Comparison of ENCODE assay signal across 18 mouse cellular contexts in genomic region chr5:24990460-24990859, GRCm38 (mm10).
"Had no signal": no experiment of that assay in that cellular context is flagged by ENCODE, and none has a peak within 500 bp of the region (broad histone marks: within the 10 kb centered on the region; RNA-seq: fewer than 3 reads in every experiment).

No protein-coding gene starts in this region.

- DNase-seq: kidney, postnatal 10 days; kidney, postnatal 4 days; liver; liver, embryonic 13.5 days; liver, postnatal 0 days; lung, postnatal 14 days; retina, postnatal 1 day; right cerebral cortex, postnatal 4 days; spleen, adult 18-20 months; thymus, adult 18-20 months; thymus, postnatal 14 days had no signal

- H3K36me3 ChIP-seq: limb, embryonic 12.5 days; liver, embryonic 13.5 days; lung, embryonic 15.5 days; midbrain, embryonic 15.5 days; neural tube, embryonic 12.5 days had no signal

- H3K9me3 ChIP-seq: limb, embryonic 12.5 days; liver, embryonic 13.5 days; lung, embryonic 15.5 days; megakaryocyte, embryonic 14.5 days; midbrain, embryonic 15.5 days; neural tube, embryonic 12.5 days had no signal

- H3K27me3 ChIP-seq: limb, embryonic 12.5 days; liver, embryonic 13.5 days; lung, embryonic 15.5 days; midbrain, embryonic 15.5 days; neural tube, embryonic 12.5 days had no signal

- H3K27ac ChIP-seq: limb, embryonic 12.5 days; liver, embryonic 13.5 days; lung, embryonic 15.5 days; macrophage; midbrain, embryonic 15.5 days; neural tube, embryonic 12.5 days had no signal

- ATAC-seq: liver, postnatal 0 days; midbrain, embryonic 15.5 days had no signal

- H3K4me1 ChIP-seq: neural tube, embryonic 12.5 days had no signal

- H3K4me3 ChIP-seq: limb, embryonic 12.5 days; liver, embryonic 13.5 days; lung, embryonic 15.5 days; midbrain, embryonic 15.5 days; neural tube, embryonic 12.5 days had no signal

- H3K9ac ChIP-seq: limb, embryonic 12.5 days; liver, embryonic 13.5 days; liver, postnatal 0 days; lung, embryonic 15.5 days; midbrain, embryonic 15.5 days; neural tube, embryonic 12.5 days had no signal

- H3K4me2 ChIP-seq: limb, embryonic 12.5 days; liver, embryonic 13.5 days; lung, embryonic 15.5 days; midbrain, embryonic 11.5 days; midbrain, embryonic 15.5 days; neural tube, embryonic 12.5 days had no signal
